ENCODE assay signal across 19 mouse cellular contexts in the genomic region with DNA sequence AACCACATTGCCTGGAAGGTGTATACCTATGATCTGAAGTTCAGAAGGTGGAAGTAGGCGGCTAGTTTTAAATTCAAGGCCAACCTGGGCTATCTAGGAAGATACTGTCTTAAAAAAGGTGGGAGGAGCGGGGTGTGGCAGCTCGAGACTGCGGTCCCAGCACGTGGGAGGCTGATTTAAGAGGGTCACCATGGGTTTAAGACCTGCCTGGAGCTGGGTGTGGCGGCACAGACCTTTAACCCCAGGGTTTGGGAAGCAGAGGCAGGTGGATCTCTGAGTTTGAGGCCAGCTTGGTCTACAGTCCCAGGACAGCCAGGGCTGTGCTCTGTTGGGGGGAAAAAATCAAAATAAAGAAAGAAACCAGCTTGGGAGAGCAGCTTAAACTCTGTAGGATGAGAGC. TPM values are rescaled to one million over a fixed set of nuclear protein-coding genes. Genes with fewer than 3 reads are reported as not detected.
DNase-seq lines count a peak whose midpoint lies in the region; ATAC-seq and TF ChIP-seq lines count a peak whose summit lies in the region.
"Had no signal": no experiment of that assay in that cellular context is flagged by ENCODE, and none has a peak within 500 bp of the region (broad histone marks: within the 10 kb centered on the region; RNA-seq: fewer than 3 reads in every experiment).

No protein-coding gene starts in this region.

- H3K4me3 ChIP-seq in heart, embryonic 13.5 days: no peak overlapping the region
- H3K4me3 ChIP-seq in heart, postnatal 0 days (ENCODE audit: low read depth, low read length): no peak overlapping the region
- H3K4me3 ChIP-seq: embryonic facial prominence, embryonic 10.5 days; forebrain, embryonic 13.5 days; intestine, embryonic 15.5 days had no signal

- TF ChIP-seq CTCF in heart, postnatal 0 days (IDR thresholded peaks at IDR 0.05; ENCODE audit: low read depth): no peak

- TF ChIP-seq EP300 in heart, postnatal 0 days (IDR thresholded peaks at IDR 0.05; ENCODE audit: low read depth): no peak

- no peaks in the 10 kb centered on the region for H3K9me3 ChIP-seq in heart, embryonic 13.5 days
- no peaks in the 10 kb centered on the region for H3K9me3 ChIP-seq in heart, postnatal 0 days (replicated peaks; ENCODE audit: control insufficient read depth, low read length)
- H3K9me3 ChIP-seq: embryonic facial prominence, embryonic 10.5 days; forebrain, embryonic 13.5 days; intestine, embryonic 15.5 days had no signal

- peaks cover 81% of the 10 kb centered on the region for H3K4me1 ChIP-seq in heart, embryonic 13.5 days
- H3K4me1 ChIP-seq in heart, postnatal 0 days (ENCODE audit: control insufficient read depth, insufficient read depth): peaks cover 63% of the 10 kb centered on the region

- H3K4me2 ChIP-seq in heart, embryonic 13.5 days: no peak overlapping the region
- no peak overlapping the region; the same call in 1 of the 2 replicates for H3K4me2 ChIP-seq in heart, postnatal 0 days (ENCODE audit: low read depth, low read length)
- H3K4me2 ChIP-seq: forebrain, embryonic 13.5 days; hindbrain, embryonic 14.5 days; intestine, embryonic 15.5 days had no signal

- peak overlapping the region; percentile 82 for H3K27ac ChIP-seq in heart, embryonic 13.5 days (replicated peaks)
- peak overlapping the region; percentile 89 for H3K27ac ChIP-seq in heart, postnatal 0 days (ENCODE audit: low read depth)
- H3K27ac ChIP-seq: embryonic facial prominence, embryonic 10.5 days; forebrain, embryonic 13.5 days; hindbrain, embryonic 14.5 days; intestine, embryonic 15.5 days had no signal

- peak; percentile 90 for DNase-seq in heart, adult 11 months
- no peak for DNase-seq in heart, adult 8-10 months (ENCODE audit: low spot score)
- DNase-seq in heart, adult 9 months (ENCODE audit: low spot score in 2 of 2): no peak
- DNase-seq in heart, postnatal 0 days (ENCODE audit: low spot score): no peak
- DNase-seq in heart, postnatal 10 days: no peak
- DNase-seq in ZHBTc4 (ENCODE audit: low read depth, low spot score): peak; percentile 23
- DNase-seq: adrenal gland, adult 2 months; adrenal gland, postnatal 25 days; cerebellum, adult 18-20 months; cerebellum, adult 9-11 months; forebrain, postnatal 0 days; gastrocnemius, postnatal 25 days; kidney, adult 18-20 months had no signal

- WGBS in heart, embryonic 13.5 days: 87% methylated on average over 6 of the region's 6 CpGs
- 81% methylated on average over 6 of the region's 6 CpGs for WGBS in heart, postnatal 0 days

- H3K36me3 ChIP-seq in heart, embryonic 13.5 days: peaks cover 69% of the 10 kb centered on the region
- H3K36me3 ChIP-seq in heart, postnatal 0 days (replicated peaks; ENCODE audit: control insufficient read depth, insufficient read depth, low read length): peaks cover 45% of the 10 kb centered on the region

- intact Hi-C loops in heart, postnatal 10 days (cut with DNase I): no loop called here

- ATAC-seq in heart, embryonic 13.5 days (ENCODE audit: extremely low read depth, insufficient number of reproducible peaks, low FRiP score, low TSS enrichment): no peak
- no peak for ATAC-seq in heart, postnatal 0 days (ENCODE audit: insufficient read depth, low read depth)
- ATAC-seq: forebrain, embryonic 13.5 days; forebrain, postnatal 0 days; intestine, embryonic 15.5 days; Patski had no signal

- H3K27me3 ChIP-seq in heart, embryonic 13.5 days (replicated peaks): no peaks in the 10 kb centered on the region
- no peaks in the 10 kb centered on the region for H3K27me3 ChIP-seq in heart, postnatal 0 days (ENCODE audit: control insufficient read depth, insufficient read depth, low read length)
- H3K27me3 ChIP-seq: forebrain, embryonic 13.5 days; intestine, embryonic 15.5 days; Patski had no signal

- H3K9ac ChIP-seq in heart, embryonic 13.5 days: peak overlapping the region; percentile 24; the same call in 1 of the 2 replicates
- H3K9ac ChIP-seq in heart, postnatal 0 days (replicated peaks; ENCODE audit: low read depth, low read length): 0 out of 2 replicates have a peak overlapping the region, but pooled peaks have one; percentile 4
- H3K9ac ChIP-seq: forebrain, embryonic 13.5 days; forebrain, postnatal 0 days; hindbrain, embryonic 14.5 days; intestine, embryonic 15.5 days had no signal

RNA-seq across cellular contexts. Expression of a gene that starts 6.5 kb away (rescaled TPM):
- total RNA-seq in heart, adult 8-10 months (2022): 100 to 1,000 TPM; 237 to 281 (median 242) TPM
- polyA plus RNA-seq in heart, embryonic 13.5 days (2015; fragmentation: Nextera tagmentation; extraction: Ambion mirVana): 128 and 131 TPM in 2 replicates
- 167 and 192 TPM in 2 replicates for total RNA-seq in heart, postnatal 0 days (2014; rRNA removed; ENCODE audit: low replicate concordance)
- 221 and 232 TPM in 2 replicates for polyA plus RNA-seq in heart, postnatal 0 days (2015; fragmentation: Nextera tagmentation; extraction: Ambion mirVana)
- 100 to 1,000 TPM; 279 to 287 TPM for total RNA-seq in heart, postnatal 10 days (2021)

RNA-seq across cellular contexts. Expression of a gene that starts 10.6 kb away (rescaled TPM):
- under 1 TPM; 0.35 to 0.89 (median 0.81) TPM for total RNA-seq in heart, adult 8-10 months (2022)
- 1.3 and 1.5 TPM in 2 replicates for polyA plus RNA-seq in heart, embryonic 13.5 days (2015; fragmentation: Nextera tagmentation; extraction: Ambion mirVana)
- total RNA-seq in heart, postnatal 0 days (2014; rRNA removed; ENCODE audit: low replicate concordance): 1.3 and 5.8 TPM in 2 replicates
- polyA plus RNA-seq in heart, postnatal 0 days (2015; fragmentation: Nextera tagmentation; extraction: Ambion mirVana): 0.56 and 0.65 TPM in 2 replicates
- total RNA-seq in heart, postnatal 10 days (2021): 1 to 10 TPM; 1.6 to 1.7 TPM

RNA-seq across cellular contexts. Expression of a gene that starts 26.7 kb away (rescaled TPM):
- total RNA-seq in heart, adult 8-10 months (2022): 10 to 100 TPM in 1 of 4 experiments, 1 to 10 TPM in 3; 7.9 to 12.7 (median 8.6) TPM
- 18.3 and 22.3 TPM in 2 replicates for polyA plus RNA-seq in heart, embryonic 13.5 days (2015; fragmentation: Nextera tagmentation; extraction: Ambion mirVana)
- total RNA-seq in heart, postnatal 0 days (2014; rRNA removed; ENCODE audit: low replicate concordance): 24.0 and 24.5 TPM in 2 replicates
- 10.4 and 15.4 TPM in 2 replicates for polyA plus RNA-seq in heart, postnatal 0 days (2015; fragmentation: Nextera tagmentation; extraction: Ambion mirVana)
- total RNA-seq in heart, postnatal 10 days (2021): 10 to 100 TPM; 13.4 to 17.4 TPM

RNA-seq across cellular contexts. Expression of a gene that starts 35.5 kb away (rescaled TPM):
- total RNA-seq in heart, adult 8-10 months (2022): 10 to 100 TPM; 28.9 to 34.2 (median 31.4) TPM
- polyA plus RNA-seq in heart, embryonic 13.5 days (2015; fragmentation: Nextera tagmentation; extraction: Ambion mirVana): 6.2 and 8.5 TPM in 2 replicates
- 18.0 and 19.6 TPM in 2 replicates for total RNA-seq in heart, postnatal 0 days (2014; rRNA removed; ENCODE audit: low replicate concordance)
- polyA plus RNA-seq in heart, postnatal 0 days (2015; fragmentation: Nextera tagmentation; extraction: Ambion mirVana): 5.0 and 5.4 TPM in 2 replicates
- total RNA-seq in heart, postnatal 10 days (2021): 10 to 100 TPM; 26.2 to 41.3 TPM

RNA-seq across cellular contexts. Expression of a gene that starts 35.6 kb away (rescaled TPM):
- under 1 TPM; 0.31 to 0.57 (median 0.54) TPM for total RNA-seq in heart, adult 8-10 months (2022)
- polyA plus RNA-seq in heart, embryonic 13.5 days (2015; fragmentation: Nextera tagmentation; extraction: Ambion mirVana): 7.6 and 7.7 TPM in 2 replicates
- 1.4 and 8.7 TPM in 2 replicates for total RNA-seq in heart, postnatal 0 days (2014; rRNA removed; ENCODE audit: low replicate concordance)
- 2.2 and 3.6 TPM in 2 replicates for polyA plus RNA-seq in heart, postnatal 0 days (2015; fragmentation: Nextera tagmentation; extraction: Ambion mirVana)
- total RNA-seq in heart, postnatal 10 days (2021): 1 to 10 TPM; 2.8 to 3.1 TPM

Comparison
In these comparisons a context has a peak if more than half of its experiments do, and no peak if none do; other contexts are left out.
1. DNase-seq: peak in heart, adult 11 months (single experiment) and ZHBTc4 (single experiment); none in heart, adult 8-10 months (single experiment), heart, adult 9 months (0 of 2), heart, postnatal 0 days (single experiment) and heart, postnatal 10 days (0 of 2).